Mouse (Mus musculus) gastrocnemius, postnatal 4 days (tissue): ENCODE results near the gene Gm10964. TPM values are rescaled to one million over a fixed set of nuclear protein-coding genes. Genes with fewer than 3 reads are reported as not detected.

Experiments
- DNase-seq, 2 experiments: peaks; one replicate each; pipeline ENCODE4 v3.0.0; 2021 to 2022; ENCODE audit warnings: low spot score in 2 of 2, mixed read lengths in 2 of 2
- total RNA-seq, 2 experiments: library from RNA; stranded (reverse); gene quantifications; 2 replicates each; pipeline ENCODE4 v1.2.3; 2021

Gm10964 gene
- total RNA-seq, 2 experiments from 2014 or later: not detected

DNA sequence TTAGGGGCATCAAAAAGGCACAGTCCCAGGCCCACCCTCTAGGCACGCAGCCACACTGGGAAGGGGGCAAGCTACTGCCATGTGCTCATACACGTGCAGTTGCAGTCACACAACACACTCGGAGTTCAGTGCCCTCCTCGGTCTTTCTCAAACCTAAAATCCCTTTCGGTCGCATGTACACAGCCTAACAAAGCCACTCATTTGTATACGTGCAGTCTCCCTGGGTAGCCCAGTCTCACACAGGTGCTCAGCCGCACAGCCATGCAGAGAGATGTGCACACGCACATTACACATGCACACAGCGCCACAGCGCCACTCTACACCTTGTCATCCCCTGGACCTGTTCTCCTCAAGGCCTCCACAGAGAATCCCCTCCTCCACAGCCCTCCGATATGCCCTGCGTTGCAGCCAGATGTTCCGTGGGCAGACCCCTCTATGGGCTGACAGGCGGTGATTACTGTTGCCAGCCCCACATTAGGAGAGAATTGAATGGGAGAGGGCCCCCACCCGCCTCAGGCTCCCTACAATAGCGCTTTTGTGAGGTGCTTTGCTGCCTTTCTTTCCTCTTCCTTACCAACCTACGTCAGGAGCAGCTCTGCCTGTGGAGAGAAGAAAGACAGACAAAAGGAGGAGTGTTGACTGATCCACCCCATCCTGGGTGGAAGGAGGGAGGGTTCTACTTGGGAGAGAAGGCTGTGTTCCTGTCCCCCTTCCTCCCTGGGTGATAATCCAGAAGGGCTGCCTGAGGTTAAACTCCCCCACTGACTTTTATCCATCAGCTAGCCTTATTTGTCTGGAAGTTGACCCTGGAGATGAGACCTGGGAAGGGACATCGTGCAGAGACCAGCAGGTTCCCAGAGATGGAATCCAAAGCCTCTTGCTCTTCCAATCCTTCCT lies 5.1 kb upstream of the Gm10964 start:
- no peak for DNase-seq

DNA sequence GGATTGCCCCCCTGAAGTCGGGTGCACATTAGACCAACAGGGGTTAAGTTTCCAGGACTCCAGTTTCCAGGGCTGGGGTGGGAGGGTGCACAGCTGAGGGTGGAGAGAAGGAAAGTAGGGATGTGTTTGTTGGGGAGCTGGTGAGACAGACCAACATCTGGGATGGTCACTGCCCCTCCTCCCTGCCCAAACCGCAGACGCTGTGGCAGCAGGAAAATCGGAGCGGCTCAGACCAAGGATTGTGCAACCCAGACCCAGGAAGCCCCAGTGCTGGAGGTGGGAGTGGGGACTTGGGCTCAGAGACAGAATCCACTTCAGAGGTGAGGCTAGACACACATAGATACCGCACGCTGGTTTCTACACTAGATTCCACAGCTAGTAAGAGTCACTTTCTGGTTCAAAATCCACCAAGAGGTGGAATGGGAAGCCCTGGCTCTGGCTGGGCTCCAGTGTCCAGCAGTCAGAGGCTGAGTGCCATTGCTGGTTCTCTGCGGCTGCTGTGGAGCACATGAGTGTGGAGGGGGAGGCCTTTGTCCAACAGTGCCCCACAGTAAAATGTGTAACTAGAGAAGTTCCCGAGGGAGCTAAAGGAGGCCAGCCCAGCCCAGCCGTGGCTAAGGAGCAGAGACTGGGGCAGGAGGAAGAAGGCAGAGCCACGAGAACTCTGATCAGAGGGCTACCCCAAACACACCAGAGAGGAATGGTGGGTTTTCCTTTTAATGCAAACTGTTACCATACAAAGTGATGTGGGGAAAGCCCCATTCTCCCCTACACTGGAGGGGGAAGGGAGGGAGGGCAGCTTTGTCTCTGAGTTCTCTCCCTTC lies 4.3 kb upstream of the Gm10964 start:
- peak in 1 of 2 experiments; percentile 55 for DNase-seq

DNA sequence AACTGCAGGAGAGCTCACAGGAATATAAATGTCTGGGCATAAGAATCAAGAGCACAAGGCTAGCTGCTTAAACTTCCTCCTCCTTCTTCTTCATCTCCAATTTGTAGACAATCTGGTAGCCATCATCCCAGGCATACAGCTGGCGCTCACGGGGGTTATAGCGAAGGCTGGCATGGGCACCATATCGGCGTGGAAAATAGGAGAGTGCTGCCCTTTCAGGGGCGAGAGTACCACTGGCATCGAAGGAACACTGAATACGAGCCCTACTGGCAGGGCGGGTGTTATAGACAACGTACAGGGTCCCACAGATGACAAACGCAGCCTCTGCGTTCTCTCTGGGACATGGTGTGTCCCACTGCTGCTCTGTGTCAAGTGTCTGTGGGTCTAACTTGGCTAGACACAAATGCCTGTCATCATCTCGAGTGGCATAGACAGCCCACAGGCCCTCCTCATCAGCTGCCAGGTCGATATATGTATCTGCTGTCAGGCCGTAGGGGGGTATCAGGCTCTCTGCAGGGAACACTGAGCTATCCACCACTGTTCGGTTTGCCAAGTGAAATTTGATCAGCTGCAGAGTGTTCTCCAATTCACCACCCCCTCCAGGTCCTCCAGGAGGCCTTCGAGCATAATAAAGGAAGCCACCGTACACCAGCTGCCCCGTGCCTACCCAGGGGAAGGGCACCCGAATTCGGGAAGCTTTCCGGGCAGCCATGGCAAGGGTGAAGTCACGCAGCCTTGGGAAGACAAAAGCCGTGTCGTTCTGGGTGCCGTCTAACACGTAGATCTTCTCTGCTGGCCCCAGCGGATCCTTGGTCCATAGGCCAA lies 3.2 kb upstream of the Gm10964 start:
- peak in 1 of 2 experiments; percentile 19 for DNase-seq

DNA sequence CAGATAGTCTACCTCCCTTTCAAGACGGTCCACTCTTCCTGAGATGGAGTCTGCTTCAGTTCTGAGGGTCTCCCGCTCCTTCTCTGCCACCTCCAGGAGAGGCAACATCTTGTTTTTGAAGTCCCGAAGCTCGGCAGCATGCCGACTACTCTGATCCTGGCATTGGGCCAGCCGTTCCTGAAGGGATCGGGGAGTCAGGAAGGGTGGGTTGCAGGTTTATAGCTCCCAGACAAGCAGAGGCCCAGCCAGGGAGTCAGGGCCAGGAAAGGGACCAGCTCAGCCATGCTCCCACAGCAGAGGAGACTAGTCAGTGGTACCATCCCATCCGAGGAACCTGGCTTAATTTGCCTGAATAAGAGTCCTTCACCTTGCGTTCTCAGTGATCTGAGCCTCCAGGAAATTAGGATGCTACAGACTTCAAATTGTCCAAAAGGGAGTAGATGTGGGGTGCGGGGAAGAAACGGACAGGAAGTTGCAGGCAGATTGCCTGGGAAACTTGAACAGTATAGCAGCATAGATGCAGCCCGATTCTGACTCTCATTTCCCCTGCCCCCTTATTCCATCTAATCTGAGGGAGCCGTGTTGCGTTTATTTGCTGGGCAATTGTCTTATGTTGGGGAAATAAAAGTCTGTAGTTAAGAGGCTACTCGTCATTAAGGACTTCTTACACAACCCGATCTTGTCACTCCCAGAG lies 2.0 kb upstream of the Gm10964 start:
- DNase-seq: peak; percentile 52 to 58

DNA sequence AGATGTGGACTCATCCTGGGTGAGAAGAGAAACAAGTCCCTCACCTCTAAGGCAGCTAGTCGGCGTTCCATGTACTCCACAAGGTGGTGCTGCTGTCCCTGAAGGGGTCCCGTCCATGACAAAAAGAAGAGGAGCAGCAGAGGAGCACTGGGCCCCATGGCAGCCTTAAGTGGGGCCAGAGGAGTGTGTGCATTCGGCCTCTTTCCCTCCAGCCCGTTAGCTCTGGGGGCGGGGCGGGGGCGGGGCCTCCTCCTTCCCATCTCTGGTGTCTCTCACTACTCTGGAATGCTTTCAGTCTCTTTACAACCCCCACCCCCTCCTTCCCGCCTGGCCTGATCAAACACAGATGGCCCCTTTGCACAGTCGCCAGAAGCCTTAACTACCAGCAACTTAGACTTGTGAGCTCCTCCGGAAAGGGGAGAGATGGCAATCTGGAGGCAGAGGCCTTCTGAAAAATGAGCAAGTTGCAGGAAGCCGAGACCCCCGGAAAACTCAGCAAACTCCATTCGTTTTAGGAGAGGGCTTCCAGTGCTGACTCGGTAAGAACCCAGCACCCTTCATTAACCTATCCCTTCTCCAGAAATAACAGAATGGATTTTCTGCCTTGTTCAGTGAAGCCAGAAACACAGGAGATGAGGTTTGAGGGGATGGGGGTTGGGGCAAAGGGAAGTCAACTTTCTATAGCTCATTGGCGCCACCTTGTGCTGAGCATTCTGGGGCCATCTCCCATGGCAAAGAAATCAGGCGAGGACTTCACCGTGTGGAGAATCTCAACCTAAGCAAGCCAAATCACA lies 1.2 kb upstream of the Gm10964 start, which contains the start of gene Olfml3:
TSS of gene Olfml3 (minus strand) at position 224 of the 794 bp plus-strand sequence.
- peak; percentile 79 to 91 for DNase-seq

DNA sequence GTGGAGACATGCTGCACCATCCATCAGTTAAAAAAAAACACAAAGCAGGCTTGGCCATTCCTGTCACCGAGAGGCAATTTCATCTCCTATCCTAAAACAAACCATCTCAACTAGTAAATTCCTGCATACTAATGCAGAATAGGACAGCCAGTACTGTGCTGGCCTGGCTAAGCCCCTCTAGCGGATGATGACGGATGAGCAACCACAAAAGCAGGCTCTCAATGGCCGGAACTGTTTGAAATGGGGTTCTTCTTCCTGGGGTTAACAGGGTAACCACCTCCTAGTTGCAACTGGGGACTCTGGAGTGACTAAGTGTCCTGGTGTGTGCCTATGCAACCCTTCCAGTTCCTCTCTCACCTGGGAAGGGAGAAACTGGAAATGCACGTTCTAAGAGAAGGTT lies 1.2 kb downstream of the Gm10964 start:
- no peak for DNase-seq

DNA sequence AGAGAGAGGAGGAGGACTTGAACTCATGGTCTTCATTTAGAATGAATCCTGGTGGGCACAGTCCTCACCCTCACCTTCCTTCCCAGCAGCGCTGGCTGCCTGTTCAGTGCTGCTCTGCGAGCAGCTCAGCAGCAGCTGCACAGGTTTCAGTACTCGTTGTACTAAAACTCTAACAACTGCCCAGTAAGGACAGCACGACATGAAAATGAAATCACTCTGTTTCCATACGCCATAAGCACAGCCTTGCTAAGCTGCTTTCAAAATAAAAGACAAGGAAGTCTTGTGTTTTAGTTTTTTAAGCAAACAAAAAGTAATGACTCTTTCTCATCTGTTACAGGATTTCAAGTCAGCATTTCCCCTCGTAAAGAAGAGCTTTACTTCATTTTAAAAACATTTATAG lies 4.0 kb downstream of the Gm10964 start:
- DNase-seq: no peak

DNA sequence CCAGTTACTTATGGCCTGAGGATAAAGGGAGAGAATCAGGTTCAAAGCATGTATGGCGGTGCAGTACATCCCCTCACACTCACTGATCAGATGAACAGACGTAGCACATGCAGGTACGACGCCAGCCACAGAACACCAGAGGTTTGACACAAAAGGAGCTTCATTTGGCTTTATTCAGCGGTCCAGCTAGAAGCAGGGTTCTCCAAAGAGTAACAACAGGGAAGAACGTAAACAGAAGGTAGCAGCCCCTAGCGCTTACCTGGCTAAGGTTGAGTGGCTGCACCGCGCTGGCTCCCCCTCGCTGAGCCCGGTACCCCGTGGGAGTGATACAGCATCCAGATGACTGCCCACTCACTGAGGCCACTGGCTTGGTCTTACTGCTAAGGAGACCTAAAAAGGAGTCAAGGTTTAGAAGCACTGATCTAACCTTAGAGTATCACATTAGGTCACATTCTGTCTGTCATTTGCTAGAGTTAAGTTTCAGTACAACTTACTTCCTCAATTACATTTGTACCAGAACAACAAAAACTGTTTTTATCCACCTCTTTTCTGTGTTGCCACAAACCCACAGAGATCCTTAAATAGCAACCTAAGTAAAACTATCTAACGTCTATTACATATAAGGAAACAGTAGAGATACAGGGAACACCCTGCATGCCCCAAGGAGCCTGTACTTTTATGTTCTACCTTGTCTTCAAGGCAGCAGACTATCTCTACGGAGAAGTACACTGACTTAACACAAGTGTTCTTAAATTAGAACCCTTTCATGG lies 6.0 kb downstream of the Gm10964 start:
- DNase-seq: no peak

DNA sequence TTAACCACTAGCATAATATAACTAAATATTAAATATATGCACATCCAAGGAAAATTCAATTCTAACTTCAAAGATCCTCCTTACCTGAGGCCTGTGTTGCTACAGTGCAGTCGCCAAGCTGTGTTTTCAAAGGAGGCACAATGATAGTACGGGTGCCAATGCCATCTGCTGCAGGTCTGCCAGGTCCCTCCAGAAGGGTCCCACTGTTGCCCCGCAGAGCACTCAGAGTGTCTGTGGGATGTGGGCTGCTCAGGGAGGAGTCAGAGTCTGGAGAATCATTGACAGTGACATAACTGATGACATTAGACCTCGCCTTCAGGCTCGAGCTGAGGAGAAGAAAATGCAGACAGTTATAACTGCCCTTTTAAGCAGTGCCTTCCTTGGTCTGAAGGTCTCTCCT lies 7.5 kb downstream of the Gm10964 start:
- DNase-seq: no peak

DNA sequence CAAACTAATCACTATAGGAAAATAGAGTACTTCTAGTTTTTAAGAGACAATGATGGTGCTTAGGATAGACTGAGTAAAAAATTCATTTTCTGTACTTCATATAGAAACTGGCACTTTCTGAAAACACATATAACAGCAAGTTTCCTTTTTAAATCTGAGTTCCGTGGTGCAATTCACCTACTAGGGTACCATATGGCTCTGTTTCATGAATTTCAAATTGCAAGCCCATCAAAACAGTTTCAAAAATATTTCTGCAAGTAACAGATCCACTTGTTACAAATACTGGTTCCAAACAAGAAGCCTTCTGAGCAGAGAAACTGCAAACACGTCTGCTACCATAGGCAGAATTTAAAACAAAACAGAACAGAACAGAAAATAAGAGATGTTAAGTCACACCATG lies 12.4 kb downstream of the Gm10964 start:
- no peak for DNase-seq

DNA sequence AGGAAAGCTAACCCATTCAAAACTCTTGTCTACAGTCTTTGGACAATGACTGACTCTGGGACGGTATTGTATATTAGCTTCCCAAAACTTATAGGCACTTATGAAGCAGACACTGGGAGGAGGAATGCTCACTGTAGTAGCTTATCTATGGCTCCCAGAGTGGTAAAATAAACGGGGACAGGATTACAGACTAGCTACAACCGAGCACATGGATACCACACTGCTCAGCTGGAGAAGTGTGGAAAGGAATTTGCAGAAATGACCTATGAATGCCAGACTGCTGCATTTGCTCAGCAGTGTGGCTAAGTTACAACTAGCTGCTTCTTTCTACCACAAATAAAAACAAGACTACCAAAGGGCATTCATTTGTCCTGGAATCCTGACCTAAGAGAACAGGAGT lies 16.2 kb downstream of the Gm10964 start:
- no peak for DNase-seq

DNA sequence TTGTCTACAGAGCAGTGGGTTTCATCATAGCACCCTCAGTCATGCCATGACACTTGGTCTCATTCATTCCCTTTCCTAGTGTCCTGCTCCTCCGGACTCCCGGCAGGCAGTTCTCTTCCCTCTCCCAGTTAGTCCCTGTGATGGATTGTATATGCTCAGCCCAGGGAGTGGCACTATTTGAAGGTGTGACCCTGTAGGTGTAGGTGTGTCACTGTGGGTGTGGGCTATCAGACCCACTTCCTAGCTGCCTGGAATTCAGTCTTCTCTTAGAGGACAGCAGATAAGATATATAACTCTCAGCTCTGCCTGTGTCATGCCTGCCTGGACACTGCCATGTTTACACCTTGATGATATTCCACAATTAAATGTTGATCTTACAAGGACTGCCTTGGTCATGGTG lies 17.8 kb downstream of the Gm10964 start:
- no peak for DNase-seq

DNA sequence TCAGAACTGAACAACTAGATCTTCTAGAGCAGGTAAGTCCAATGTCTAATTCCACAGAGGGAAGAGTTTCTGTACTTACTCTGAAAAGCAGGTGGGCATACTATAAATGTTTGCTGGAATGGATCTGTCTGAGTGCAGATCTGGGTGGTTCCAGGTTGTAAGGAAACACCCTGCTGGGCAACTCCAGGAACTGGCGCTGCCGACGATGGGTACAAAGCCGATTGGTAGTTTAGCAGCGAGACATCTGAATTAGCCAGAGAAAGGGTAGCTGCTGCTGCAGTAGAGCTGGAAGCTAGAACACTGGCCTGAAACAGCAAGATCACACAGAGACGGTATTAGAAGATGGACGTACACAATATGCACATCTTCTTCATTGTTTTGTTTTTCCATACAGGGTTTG lies 19.3 kb downstream of the Gm10964 start:
- DNase-seq: no peak

DNA sequence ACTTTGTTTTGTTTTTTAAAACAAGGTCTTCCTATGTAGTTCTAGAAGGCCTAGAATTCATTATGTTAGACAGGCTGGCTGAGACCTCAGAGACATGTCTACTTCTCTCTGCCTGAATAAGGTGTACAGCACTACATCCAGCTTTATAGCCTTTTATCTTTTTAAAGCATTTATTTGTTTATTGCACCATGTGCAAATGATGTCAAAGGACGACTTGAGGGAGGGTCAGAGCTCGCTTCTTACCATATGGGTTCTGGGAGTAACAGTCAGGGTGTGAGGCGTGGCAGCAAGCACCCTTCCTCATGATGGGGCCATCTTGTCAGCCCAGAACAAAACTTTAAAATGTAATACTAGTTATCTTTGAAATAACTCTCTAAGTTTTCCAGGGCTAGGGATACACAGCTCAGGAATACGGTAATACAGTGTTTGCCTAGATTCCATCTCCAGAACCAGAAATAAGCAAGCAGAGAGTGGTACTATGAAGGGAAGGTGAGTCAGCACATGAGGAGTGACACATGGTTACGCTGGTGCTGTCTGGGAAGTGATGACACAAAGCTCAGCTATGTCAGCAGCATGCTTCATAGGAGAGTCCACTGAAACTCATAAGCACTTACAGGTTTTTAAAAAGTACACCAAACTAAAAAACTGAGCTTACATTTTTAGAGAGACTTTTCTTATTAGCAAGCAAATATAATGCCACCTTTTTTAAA lies 20.2 kb downstream of the Gm10964 start:
- no peak for DNase-seq

DNA sequence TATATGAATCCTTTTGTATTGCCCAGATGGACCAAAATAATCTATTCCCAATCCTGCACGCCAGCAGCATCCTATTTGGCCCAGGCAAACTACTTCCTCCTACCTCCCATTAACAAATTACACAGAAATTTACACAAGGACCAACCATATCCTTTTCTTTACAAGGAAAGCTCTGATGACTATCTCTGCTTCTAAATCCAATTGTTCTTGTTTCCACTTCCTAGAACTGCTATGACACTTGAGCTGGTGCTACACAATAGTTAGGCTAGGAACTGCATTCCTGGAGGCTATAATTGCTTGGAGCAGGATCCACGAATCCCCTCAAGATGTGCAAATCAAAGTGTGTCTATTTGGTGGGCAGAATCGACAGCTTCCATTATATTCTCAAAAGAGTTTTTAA lies 27.6 kb downstream of the Gm10964 start:
- no peak for DNase-seq

DNA sequence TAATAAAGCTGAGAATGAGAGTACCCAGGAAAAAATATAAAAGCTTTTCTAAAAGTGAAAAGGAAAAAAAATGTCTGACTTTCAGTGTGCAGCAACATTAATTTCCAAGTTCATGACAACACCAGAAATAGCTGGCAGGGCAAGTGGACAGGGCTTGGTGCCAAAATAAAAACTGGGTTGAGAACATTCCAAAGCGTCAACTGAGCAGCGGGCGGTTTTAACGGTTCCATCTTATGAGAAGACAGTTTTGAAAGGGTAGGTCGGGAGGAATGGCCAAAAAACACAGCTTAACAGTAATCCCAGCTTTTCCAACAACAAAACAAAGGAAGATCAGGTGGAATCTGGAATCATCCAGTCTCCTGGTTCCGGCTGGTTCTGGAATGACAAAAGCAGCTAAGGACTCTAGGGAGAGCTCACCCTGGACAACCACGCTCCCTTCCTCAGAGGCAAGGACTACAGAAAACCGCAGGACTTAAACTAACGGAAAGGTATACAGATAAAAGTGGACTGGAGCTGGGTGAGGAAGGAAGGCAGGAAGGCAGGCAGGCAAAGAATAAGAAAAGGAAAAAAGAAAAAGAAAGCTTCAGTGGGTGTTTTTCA lies 32.5 kb downstream of the Gm10964 start:
- peak; percentile 30 to 63 for DNase-seq

DNA sequence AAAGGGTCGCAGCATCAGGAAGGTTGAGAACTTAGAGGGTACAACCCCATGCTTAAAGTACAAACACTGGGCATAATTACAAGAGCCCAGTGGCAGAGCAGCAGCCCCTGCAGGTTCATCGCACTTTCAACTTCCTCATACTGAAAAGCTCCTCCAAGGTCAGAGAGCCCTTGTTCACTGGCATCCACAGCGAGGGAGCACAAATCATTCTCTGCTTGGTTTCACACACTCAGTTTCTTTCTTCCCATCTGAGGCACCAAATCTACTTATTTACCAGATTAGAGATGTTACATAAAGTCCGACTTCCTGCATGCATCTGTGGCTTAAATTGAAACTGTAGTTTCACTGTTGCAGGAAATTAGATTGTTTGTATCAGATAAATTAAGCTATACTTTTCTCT lies 33.7 kb downstream of the Gm10964 start:
- DNase-seq: no peak

DNA sequence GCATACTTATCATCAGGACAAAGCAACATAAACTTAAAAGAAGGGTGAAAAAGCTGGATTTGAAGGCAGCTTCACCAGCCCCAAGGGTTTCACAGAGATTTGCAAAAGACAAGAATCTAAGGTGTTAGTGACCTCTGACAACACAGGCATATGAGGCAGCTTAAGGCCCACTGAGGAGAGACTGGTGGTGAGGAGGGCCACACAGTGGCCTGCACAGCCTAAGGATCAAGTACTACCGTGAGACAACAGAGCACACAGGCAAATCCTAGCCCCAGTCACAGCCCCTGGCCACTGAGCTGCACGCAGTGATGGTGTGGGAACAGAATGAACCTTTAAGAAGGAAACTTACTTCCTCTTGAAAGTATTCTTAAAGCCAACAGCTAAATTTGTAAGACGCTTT lies 34.3 kb downstream of the Gm10964 start:
- DNase-seq: no peak
